Comparison of ENCODE assay signal across 24 mouse cellular contexts in the genomic region with DNA sequence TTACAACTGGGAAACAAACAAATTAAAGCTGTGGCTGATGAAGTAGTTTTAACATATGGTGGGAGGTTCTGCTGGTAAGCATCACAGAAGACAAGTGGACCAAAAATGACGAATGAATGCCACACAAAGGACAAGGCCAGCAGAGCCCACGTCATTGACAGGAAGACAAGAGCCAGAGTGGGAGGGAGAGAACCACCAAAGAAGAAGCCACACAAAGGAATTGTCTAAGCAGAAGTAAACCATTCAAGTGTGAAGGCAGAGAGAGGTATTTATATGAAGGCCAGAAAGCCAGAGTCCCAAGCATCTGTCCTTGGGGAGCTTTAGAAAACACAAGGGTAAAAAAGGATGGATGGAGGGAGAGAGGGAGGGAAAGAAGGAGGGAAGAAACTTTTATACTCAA.
DNase-seq lines count a peak whose midpoint lies in the region; ATAC-seq and TF ChIP-seq lines count a peak whose summit lies in the region.
"Had no signal": no experiment of that assay in that cellular context is flagged by ENCODE, and none has a peak within 500 bp of the region (broad histone marks: within the 10 kb centered on the region; RNA-seq: fewer than 3 reads in every experiment).

No protein-coding gene starts in this region.

- H3K27ac ChIP-seq in forebrain, embryonic 14.5 days (ENCODE audit: low read depth, low read length), result no peak overlapping the region
- H3K27ac ChIP-seq in forebrain, embryonic 13.5 days, result no peak overlapping the region
- H3K27ac ChIP-seq in midbrain, embryonic 12.5 days (replicated peaks), result no peak overlapping the region
- H3K27ac ChIP-seq in midbrain, embryonic 15.5 days, result no peak overlapping the region
- no peak overlapping the region for H3K27ac ChIP-seq in thymus, adult 2 months (ENCODE audit: control insufficient read depth, insufficient read depth, low read length)
- H3K27ac ChIP-seq: heart, embryonic 15.5 days; kidney, postnatal 0 days; limb, embryonic 15.5 days; liver, embryonic 14.5 days; neural tube, embryonic 13.5 days had no signal

- TF ChIP-seq CTCF in thymus, adult 2 months (IDR thresholded peaks at IDR 0.05; ENCODE audit: borderline replicate concordance, control insufficient read depth, extremely low read depth, insufficient read depth, low read length, poor library complexity), result no peak

- H3K4me2 ChIP-seq in forebrain, embryonic 14.5 days (ENCODE audit: low read length), result no peak overlapping the region
- no peak overlapping the region for H3K4me2 ChIP-seq in forebrain, embryonic 13.5 days
- H3K4me2 ChIP-seq in midbrain, embryonic 12.5 days (replicated peaks), result no peak overlapping the region
- H3K4me2 ChIP-seq in midbrain, embryonic 15.5 days, result no peak overlapping the region
- H3K4me2 ChIP-seq: heart, embryonic 15.5 days; limb, embryonic 15.5 days; lung, embryonic 14.5 days; neural tube, embryonic 13.5 days had no signal

- WGBS in forebrain, embryonic 14.5 days, result 6% methylated on average over 2 of the region's 2 CpGs
- WGBS in forebrain, embryonic 13.5 days, result 6% methylated on average over 2 of the region's 2 CpGs
- 3% methylated on average over 2 of the region's 2 CpGs for WGBS in midbrain, embryonic 12.5 days
- WGBS in midbrain, embryonic 15.5 days, result 8% methylated on average over 2 of the region's 2 CpGs
- 42% methylated on average over 2 of the region's 2 CpGs for WGBS in thymus, adult 2 months

- peak; percentile 17 for DNase-seq in forebrain, embryonic 14.5 days (ENCODE audit: low spot score)
- DNase-seq in embryo, embryonic 9.5 days (ENCODE audit: extremely low spot score), result peak; percentile 39
- DNase-seq in retina, postnatal 1 day, result peak; percentile 56
- no peak for DNase-seq in adrenal gland, postnatal 10 days
- DNase-seq in thymus, adult 2 months, result no peak
- DNase-seq: adrenal gland, postnatal 36 days; cerebellum, adult 11 months; cerebellum, adult 9-11 months; heart, postnatal 36 days; kidney, adult 18-20 months; left cerebral cortex, postnatal 4 days; lung, embryonic 14.5 days; spleen, adult 18-20 months; thymus, postnatal 14 days had no signal

- H3K9ac ChIP-seq in forebrain, embryonic 14.5 days (ENCODE audit: low read length), result no peak overlapping the region
- H3K9ac ChIP-seq in forebrain, embryonic 13.5 days, result no peak overlapping the region
- H3K9ac ChIP-seq in midbrain, embryonic 12.5 days (replicated peaks), result no peak overlapping the region
- no peak overlapping the region for H3K9ac ChIP-seq in midbrain, embryonic 15.5 days
- H3K9ac ChIP-seq: heart, embryonic 15.5 days; limb, embryonic 15.5 days; liver, embryonic 14.5 days; lung, embryonic 14.5 days; neural tube, embryonic 13.5 days had no signal

- no peaks in the 10 kb centered on the region for H3K9me3 ChIP-seq in forebrain, embryonic 14.5 days (replicated peaks; ENCODE audit: control insufficient read depth, low read length)
- no peaks in the 10 kb centered on the region for H3K9me3 ChIP-seq in forebrain, embryonic 13.5 days (replicated peaks)
- H3K9me3 ChIP-seq in midbrain, embryonic 12.5 days, result no peaks in the 10 kb centered on the region
- no peaks in the 10 kb centered on the region for H3K9me3 ChIP-seq in midbrain, embryonic 15.5 days
- H3K9me3 ChIP-seq: heart, embryonic 15.5 days; limb, embryonic 15.5 days; neural tube, embryonic 13.5 days had no signal

- no peak for TF ChIP-seq POLR2A in thymus, adult 2 months (IDR thresholded peaks at IDR 0.05; ENCODE audit: control insufficient read depth, extremely low read depth, insufficient read depth, low read length, poor library complexity)

- H3K27me3 ChIP-seq in forebrain, embryonic 14.5 days (replicated peaks; ENCODE audit: control insufficient read depth, insufficient read depth, low read length), result no peaks in the 10 kb centered on the region
- H3K27me3 ChIP-seq in forebrain, embryonic 13.5 days, result no peaks in the 10 kb centered on the region
- H3K27me3 ChIP-seq in midbrain, embryonic 12.5 days, result no peaks in the 10 kb centered on the region
- H3K27me3 ChIP-seq in midbrain, embryonic 15.5 days (replicated peaks), result no peaks in the 10 kb centered on the region
- H3K27me3 ChIP-seq in thymus, adult 2 months (ENCODE audit: control insufficient read depth, insufficient read depth, low read length), result no peaks in the 10 kb centered on the region
- H3K27me3 ChIP-seq: heart, embryonic 15.5 days; limb, embryonic 15.5 days; neural tube, embryonic 13.5 days had no signal

- ATAC-seq in forebrain, embryonic 14.5 days, result no peak
- ATAC-seq in forebrain, embryonic 13.5 days, result no peak
- 0 out of 2 replicates have a peak, but pooled peaks have one; percentile 30 for ATAC-seq in midbrain, embryonic 12.5 days (ENCODE audit: low FRiP score, low read depth)
- no peak for ATAC-seq in midbrain, embryonic 15.5 days (replicated peaks)
- ATAC-seq: CD4-positive, CD25-positive, alpha-beta regulatory T cell, adult 4 months; inflammation-experienced regulatory T-cells, adult 6 months had no signal

- H3K4me3 ChIP-seq in forebrain, embryonic 14.5 days (ENCODE audit: low read depth, low read length), result no peak overlapping the region
- H3K4me3 ChIP-seq in forebrain, embryonic 13.5 days, result no peak overlapping the region
- H3K4me3 ChIP-seq in midbrain, embryonic 12.5 days, result no peak overlapping the region
- H3K4me3 ChIP-seq in midbrain, embryonic 15.5 days, result no peak overlapping the region
- H3K4me3 ChIP-seq in thymus, adult 2 months (ENCODE audit: control insufficient read depth, insufficient read depth, low read length), result no peak overlapping the region
- H3K4me3 ChIP-seq: heart, embryonic 15.5 days; limb, embryonic 15.5 days; neural tube, embryonic 13.5 days had no signal

- H3K4me1 ChIP-seq in forebrain, embryonic 14.5 days (ENCODE audit: control insufficient read depth, insufficient read depth, low read length), result no peaks in the 10 kb centered on the region
- peaks cover 9% of the 10 kb centered on the region for H3K4me1 ChIP-seq in forebrain, embryonic 13.5 days
- peaks cover 6% of the 10 kb centered on the region; the same call in 1 of the 2 replicates for H3K4me1 ChIP-seq in midbrain, embryonic 12.5 days
- no peaks in the 10 kb centered on the region for H3K4me1 ChIP-seq in midbrain, embryonic 15.5 days
- H3K4me1 ChIP-seq in thymus, adult 2 months (replicated peaks; ENCODE audit: control insufficient read depth, insufficient read depth, low read length), result no peaks in the 10 kb centered on the region
- H3K4me1 ChIP-seq: heart, embryonic 15.5 days; limb, embryonic 15.5 days had no signal

- H3K36me3 ChIP-seq in forebrain, embryonic 14.5 days (ENCODE audit: control insufficient read depth, insufficient read depth, low read length), result no peaks in the 10 kb centered on the region
- no peaks in the 10 kb centered on the region for H3K36me3 ChIP-seq in forebrain, embryonic 13.5 days (ENCODE audit: poor library complexity, severe bottlenecking)
- no peaks in the 10 kb centered on the region for H3K36me3 ChIP-seq in midbrain, embryonic 12.5 days
- no peaks in the 10 kb centered on the region for H3K36me3 ChIP-seq in midbrain, embryonic 15.5 days (replicated peaks)
- H3K36me3 ChIP-seq in thymus, adult 2 months (ENCODE audit: control insufficient read depth, insufficient read depth, low read length), result no peaks in the 10 kb centered on the region
- H3K36me3 ChIP-seq: heart, embryonic 15.5 days; limb, embryonic 15.5 days; neural tube, embryonic 13.5 days had no signal

Comparison
In these comparisons a context has a peak if more than half of its experiments do, and no peak if none do; other contexts are left out.
1. DNase-seq: peak in forebrain, embryonic 14.5 days (single experiment), embryo, embryonic 9.5 days (single experiment) and retina, postnatal 1 day (single experiment); none in adrenal gland, postnatal 10 days (single experiment) and thymus, adult 2 months (single experiment).